Mouse (Mus musculus): ENCODE measurements at regions not wholly inside any gene's neighbourhood (a gene's known extent, or its start where the extent isn't known, plus 50 kb on each side); places are given as distances from the start of the nearest gene placed in this dataset.

GRCm38 (mm10) chr1:168823184-168823583, 391.1 kb upstream of the Pbx1 start:
- DNase-seq = no peak

GRCm38 (mm10) chr1:168818381-168818780, 386.3 kb upstream of the Pbx1 start:
- no peak for DNase-seq

GRCm38 (mm10) chr1:168807084-168807483, 375.0 kb upstream of the Pbx1 start:
- DNase-seq = no peak

- no peak for DNase-seq
Measured at GRCm38 (mm10) chr1:168805442-168805841, 373.4 kb upstream of the Pbx1 start.

- no peak for DNase-seq
Measured at GRCm38 (mm10) chr1:168801046-168801445, 369.0 kb upstream of the Pbx1 start.

- no peak for DNase-seq
Measured at GRCm38 (mm10) chr1:168786731-168787130, 354.7 kb upstream of the Pbx1 start.

GRCm38 (mm10) chr1:168783851-168784250, 351.8 kb upstream of the Pbx1 start:
- DNase-seq = peak; percentile 12

- no peak for DNase-seq
Measured at GRCm38 (mm10) chr1:168764368-168764895, 332.4 kb upstream of the Pbx1 start.

GRCm38 (mm10) chr1:168761095-168761494, 329.0 kb upstream of the Pbx1 start:
- no peak for DNase-seq

GRCm38 (mm10) chr1:168760239-168760638, 328.2 kb upstream of the Pbx1 start:
- DNase-seq = no peak

GRCm38 (mm10) chr1:168758835-168759234, 326.8 kb upstream of the Pbx1 start:
- peak; percentile 11 for DNase-seq

- peak; percentile 32 for DNase-seq
Measured at GRCm38 (mm10) chr1:168754196-168754595, 322.1 kb upstream of the Pbx1 start.

- no peak for DNase-seq
Measured at GRCm38 (mm10) chr1:168743435-168743834, 311.4 kb upstream of the Pbx1 start.

GRCm38 (mm10) chr1:168738005-168738404, 305.9 kb upstream of the Pbx1 start:
- no peak for DNase-seq

GRCm38 (mm10) chr1:168737277-168737863, 305.3 kb upstream of the Pbx1 start:
- no peak for DNase-seq

- DNase-seq = peak; percentile 15
Measured at GRCm38 (mm10) chr1:168733066-168733465, 301.0 kb upstream of the Pbx1 start.

GRCm38 (mm10) chr1:168709836-168710235, 277.8 kb upstream of the Pbx1 start:
- DNase-seq = no peak

GRCm38 (mm10) chr1:168709017-168709681, 277.1 kb upstream of the Pbx1 start:
- peak; percentile 4 for DNase-seq

GRCm38 (mm10) chr1:168708161-168708865, 276.2 kb upstream of the Pbx1 start:
- DNase-seq = peak; percentile 6

GRCm38 (mm10) chr1:168697386-168697785, 265.3 kb upstream of the Pbx1 start:
- DNase-seq = no peak

GRCm38 (mm10) chr1:168686821-168687220, 254.8 kb upstream of the Pbx1 start:
- no peak for DNase-seq

- no peak for DNase-seq
Measured at GRCm38 (mm10) chr1:168685147-168685546, 253.1 kb upstream of the Pbx1 start.
